Mouse (Mus musculus) cerebellum, postnatal 36 days (tissue): ENCODE results near the gene Avpr2.

Experiments used
- DNase-seq, 2 experiments: peaks; one replicate each; pipeline ENCODE4 v3.0.0; 2021 to 2022; ENCODE audit warnings: mixed read lengths in 2 of 2

The Avpr2 gene

DNA sequence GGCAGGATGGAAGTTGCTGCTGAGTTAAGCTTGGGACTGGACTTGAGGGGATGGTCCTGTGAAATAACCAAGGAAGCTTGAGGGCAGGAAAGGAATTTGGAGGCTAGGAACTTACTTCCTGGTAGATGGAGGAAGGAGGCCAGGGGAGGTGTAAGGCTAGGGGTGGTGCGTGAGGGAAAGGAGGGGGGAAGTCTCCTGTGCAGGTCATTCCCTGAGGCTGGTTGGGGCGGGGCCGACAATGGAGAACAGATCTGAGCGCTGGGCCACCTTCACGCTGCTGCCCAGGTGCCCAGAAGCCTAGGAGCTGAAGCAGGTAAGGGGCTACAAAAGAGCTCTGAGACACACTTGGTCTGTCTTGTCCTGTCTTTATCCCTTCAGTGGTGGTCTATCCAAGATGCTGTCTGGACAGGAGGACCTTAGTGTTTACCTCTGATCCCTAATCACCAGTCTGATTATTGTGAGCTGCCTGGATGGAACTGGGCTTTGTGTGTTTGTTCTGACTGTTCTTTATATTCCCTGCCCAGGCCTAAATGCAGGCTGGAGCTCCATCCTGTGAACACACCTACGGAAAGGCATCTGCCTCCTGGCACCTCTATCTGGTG lies at the start of gene Avpr2:
Gene Avpr2 (plus strand): TSS at position 552 of the 602 bp plus-strand sequence.
- no peak for DNase-seq

DNA sequence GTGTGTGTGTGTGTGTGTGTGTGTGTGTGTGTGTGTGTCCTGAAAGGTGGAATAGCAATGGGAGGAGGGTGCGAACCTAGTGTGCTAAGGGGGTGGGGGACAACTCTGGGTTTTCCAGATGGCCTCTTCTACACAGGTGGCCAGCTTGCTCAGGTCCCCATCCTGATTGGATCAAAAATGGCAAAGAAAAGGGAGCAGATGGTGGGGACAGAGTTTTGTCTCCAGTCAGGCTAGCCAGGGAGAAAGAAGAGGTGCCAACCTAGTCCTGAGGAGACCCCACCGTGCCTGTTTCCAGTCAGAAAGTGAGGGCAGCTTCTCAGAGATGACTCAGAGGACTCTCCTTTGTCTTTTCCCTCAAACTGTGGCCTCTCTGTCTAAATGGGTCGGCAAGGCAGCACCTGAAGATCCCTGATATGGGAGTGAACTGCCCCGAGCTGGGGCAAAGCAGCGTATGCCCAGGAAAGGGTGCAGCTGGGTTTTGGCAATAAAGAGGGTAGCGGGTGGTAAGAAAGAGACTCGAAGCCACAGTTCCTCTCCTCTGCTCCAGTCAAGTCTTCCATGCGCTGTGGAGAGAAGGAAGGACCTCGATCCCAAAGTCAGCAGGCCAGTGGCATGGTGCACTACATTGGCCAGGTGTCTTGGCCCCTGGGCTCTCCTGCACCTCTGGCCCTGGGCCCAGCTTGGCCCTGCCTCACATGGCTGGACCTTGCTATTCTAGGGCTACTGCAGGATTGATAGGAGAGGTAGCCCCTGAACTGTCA lies 37.4 kb upstream of the Avpr2 start:
- DNase-seq = peak; percentile 45 to 47

DNA sequence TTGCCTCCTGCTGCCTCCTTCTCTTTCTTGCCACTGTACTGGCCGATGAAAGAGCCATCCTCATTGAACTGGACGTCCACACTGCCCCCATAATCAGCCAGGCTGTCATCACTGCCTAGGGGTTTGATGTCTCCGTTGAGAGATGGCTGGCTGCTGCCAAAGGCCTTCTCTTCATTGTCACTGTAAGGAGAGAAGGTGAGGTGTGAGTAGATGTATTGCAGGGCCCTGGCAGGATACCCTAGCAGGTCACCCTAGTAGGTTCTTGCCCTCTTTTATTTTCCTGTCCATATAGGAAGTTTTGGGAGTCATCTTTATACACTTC lies 36.9 kb upstream of the Avpr2 start:
- no peak for DNase-seq

DNA sequence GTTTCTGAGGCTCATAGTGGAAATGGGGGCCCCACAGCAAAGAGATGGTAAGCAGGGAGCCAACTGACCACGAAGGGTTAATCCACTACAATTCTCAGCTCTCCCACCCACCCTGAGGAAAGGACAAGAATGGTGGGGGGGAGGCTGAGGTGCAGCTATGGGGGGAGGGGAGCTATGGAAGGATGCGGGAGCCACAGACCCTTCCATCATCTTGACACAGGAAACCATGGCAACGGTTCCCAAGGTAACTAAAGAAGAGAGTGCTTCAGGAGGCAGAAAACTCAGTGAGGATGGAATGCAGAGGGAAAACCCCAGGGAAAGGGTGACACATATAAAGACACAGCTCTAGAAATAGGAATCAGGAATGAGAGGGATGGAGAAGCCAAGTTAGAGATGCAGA lies 27.2 kb upstream of the Avpr2 start:
- no peak for DNase-seq

DNA sequence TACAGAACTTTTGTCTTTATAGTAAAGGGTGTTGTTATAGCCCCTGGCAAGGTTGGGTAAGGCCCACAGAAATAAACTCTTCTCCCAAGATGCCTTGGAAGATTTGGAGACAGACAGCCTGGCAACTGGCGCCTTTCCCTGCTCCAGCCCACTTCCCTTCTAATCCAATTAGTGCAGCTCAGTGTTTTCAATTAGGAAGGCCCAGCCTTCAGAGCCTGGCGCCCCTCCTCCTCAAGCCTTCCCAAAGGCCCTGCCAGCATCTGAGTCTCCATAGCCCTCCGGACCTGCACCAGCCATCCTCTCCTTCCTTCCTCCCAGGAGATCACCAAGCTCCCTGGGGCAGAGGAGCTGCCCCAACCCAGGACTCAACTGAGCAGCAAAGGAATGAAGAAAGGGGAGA lies 24.6 kb upstream of the Avpr2 start:
- peak in 1 of 2 experiments; percentile 12 for DNase-seq

- no peak for DNase-seq
Observed at GRCm38 (mm10) chrX:73867852-73868251, 24.1 kb upstream of the Avpr2 start.

DNA sequence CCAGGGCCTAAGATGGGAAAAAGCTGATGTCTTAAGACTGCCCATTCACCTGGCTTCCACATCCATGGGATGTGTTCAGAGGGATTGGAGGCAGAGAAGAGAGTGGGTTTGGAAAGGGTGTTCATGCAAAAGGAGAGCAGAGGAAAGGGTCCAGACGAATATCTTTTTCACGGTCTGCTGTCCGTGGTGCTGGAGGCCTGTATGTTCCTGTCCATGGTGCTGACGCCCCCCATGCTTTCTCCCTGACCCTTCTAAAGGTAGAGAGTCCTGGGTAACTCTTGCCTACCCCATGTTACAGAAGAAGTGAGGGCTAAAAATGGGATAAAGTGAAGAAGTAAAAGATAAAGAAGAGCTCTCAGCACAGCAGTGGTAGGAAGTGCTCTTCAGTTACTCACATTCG lies 22.6 kb upstream of the Avpr2 start:
- DNase-seq = no peak

DNA sequence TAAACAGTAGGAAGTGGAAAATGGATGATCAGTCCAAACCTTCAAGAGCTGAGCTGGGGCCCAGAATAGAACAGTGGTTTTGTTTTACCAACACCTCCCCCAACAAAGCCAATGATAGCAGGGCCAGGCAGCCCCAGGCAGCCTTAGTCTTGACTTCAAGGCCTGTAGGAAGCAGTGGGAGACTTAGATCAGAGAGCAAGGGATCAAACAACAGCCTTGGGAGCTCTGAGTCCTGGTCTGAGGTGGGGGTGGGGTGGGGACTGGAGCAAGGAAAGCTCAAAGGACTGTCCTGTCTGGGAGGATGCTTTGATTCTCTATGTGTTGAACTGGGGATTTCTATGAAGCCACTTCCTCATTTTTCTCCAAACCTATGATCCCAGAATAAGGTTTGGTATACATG lies 20.4 kb upstream of the Avpr2 start:
- DNase-seq = no peak

DNA sequence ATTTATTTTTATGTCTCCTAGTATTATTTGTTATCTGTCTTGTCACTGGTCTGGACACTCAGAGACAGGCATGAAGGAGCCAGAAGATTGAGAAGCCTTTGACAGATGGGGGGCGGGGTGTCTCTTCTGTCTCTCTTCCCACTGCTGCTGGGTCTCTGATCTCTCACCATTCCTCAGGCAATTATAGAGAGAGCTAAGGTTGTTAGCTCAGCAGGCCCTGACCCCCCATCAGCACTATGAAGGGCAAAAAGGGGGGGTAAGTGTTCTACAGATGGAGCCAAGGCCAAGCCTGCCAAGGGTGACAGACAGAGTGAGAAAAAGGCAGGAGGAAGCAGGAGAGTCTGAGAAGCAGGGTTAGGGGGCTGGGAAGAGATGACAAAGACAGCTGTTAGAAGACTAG lies 19.9 kb upstream of the Avpr2 start:
- DNase-seq = peak in 1 of 2 experiments; percentile 23

GRCm38 (mm10) chrX:73875881-73876280 lies 16.0 kb upstream of the Avpr2 start:
- DNase-seq = no peak

DNA sequence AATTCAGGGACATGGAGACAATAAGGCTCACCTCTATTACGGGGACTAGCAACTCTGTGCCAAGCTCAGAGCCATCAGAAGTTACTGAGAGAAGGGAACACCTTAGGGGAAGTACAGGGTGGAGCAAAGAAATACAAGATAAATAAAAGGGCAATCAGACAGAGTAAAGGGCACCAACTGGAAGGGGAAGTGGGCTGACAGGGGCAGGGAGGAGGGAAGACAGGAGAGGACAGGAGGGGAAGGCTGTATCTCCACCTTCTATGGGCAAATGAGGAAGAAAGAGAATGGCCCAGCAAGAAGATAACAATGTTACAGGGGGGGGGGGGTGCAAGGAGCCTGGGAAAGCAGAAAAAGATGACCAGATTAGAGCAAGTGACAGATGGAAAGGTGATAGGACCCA lies 14.9 kb upstream of the Avpr2 start:
- no peak for DNase-seq

DNA sequence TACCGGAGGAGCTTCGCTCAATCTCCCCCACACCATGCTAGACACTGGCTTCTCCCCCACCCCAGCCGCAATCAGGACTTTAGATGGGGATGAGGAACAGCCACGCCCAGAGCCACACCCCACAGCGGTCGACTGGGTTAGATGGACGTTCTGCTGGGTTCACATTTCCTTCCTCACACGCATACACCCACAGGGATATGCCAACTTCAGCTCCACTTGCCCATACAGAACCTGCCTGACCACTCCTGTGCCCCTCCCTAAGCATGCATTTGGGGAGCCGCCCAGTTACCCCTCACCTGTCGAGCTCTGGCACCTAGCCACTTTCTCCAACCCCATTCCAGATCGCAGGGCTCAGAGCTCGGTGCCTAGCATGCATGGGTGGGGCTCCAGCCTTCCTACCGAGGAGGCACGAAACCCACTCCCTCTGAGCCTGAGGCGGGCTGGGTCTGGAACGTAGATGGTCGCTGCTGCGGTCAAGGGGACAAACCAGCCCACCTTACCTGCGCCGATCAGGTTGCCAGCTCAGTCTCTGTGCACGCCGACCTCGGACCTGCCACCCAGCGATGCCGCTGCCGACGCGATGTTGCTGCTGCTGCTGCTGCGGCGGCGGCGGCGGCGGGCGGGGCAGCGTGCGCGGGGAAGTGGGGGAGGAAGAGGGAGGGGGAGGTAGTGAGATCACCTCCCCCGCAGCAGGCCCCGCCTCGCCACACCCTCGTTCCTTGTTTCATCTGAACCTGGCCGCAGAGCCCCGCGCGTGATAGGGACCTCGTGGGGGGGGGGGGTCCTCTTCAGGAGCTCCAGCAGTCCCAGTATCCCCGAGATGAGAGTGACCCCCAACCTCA lies 11.5 kb upstream of the Avpr2 start:
- DNase-seq = peak; percentile 46 to 75

DNA sequence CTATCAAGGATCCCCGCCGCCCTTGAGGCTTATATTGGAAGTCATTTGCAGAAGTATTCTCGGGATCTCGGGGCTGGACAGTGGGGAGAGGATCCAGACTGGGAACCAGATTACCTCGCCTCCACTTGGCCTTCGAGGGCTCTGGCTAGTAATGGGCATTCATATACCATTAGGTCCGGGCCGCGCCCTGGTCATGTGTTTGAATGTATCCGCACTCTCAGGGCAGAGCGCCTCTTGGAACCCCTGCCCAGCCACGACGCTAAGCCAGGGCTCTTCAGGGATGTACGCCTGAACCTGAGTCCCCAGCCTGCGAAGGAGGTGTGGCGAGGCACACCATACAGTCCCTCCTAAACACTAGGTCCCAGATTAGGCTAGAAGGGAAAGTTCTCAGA lies 10.9 kb upstream of the Avpr2 start:
- DNase-seq = no peak

DNA sequence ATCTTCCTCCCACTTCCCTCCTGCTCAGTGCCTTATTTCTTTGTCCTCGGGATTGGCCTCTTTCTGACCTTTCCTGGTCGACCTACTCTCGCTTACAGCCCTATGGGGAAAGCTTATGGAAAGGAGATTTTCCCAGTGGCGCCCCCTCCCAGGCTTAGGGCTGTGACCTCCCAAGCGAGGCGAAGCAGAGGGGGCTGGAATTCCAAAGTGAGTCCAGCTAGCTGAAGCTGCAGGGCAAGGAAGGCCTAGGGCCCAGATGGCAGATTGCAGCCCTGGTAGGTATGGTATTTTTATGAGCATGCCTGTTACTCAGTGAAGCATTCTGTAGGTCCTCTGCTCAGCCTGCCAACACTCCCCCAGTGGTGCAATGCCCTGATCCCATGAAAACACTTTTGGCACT lies 10.4 kb upstream of the Avpr2 start:
- peak in 1 of 2 experiments; percentile 8 for DNase-seq

- DNase-seq = peak; percentile 53 to 67
Observed at GRCm38 (mm10) chrX:73892833-73893232, 931 bp downstream of the Avpr2 start.

DNA sequence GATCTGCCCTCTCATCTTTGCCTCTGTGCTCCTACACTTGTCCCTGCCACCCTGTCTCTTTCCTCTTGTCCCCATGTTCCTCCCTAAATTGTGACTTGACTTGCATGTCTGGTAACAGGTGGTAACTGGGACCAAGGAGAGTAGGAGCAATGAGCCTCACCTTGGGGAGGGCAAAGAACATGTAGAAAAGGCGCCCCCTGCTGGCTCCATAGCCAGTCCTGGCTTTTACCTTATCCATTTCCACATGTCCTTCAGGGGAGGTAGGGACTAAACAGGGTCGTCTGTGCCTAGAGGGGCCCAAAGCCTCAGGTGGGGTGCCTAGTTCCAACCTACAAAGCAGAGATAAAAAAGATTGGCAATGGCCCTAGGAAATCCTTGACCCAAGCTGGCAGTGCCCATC lies 3.8 kb downstream of the Avpr2 start, which contains the start of gene L1cam:
Gene L1cam (minus strand): TSS at position 387 of the 400 bp plus-strand sequence.
- DNase-seq = peak; percentile 68 to 76

DNA sequence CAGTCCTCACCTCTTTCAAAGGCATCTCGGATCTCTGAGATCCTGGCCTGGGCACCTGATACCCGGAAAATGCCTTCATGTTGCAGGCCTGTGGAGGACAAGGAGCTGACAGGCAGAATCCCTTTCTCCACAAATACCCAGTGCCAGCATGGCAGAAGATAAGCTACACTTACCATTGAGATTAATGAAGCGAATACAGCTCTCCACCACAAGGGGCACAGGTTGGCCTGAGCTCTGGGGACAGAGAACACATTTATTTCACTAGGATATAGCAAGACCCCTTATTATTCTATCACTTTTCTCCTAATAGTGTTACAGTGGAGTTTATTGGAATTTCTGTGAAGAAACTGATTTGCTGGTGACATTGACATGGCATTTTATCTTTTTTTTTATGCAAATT lies 6.1 kb downstream of the Avpr2 start:
- no peak for DNase-seq

DNA sequence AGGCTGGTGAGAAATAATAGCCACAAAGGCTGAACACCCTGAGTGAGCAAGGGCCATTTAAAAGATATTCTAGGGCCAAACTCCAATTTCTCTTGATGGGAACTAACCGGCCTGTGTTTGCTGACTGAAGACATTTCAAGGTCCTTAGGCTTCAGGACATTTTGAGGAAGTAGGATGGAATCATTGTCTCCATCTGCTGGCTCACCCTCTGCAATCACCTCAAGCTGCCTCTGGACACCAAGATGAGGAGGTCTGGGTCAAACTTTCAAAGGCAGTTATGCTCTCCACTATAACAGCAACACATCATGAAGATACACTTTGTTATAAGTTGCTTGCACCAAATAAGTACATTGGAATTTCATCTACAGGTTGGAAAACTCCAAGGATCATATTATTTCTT lies 18.1 kb downstream of the Avpr2 start:
- DNase-seq = no peak

DNA sequence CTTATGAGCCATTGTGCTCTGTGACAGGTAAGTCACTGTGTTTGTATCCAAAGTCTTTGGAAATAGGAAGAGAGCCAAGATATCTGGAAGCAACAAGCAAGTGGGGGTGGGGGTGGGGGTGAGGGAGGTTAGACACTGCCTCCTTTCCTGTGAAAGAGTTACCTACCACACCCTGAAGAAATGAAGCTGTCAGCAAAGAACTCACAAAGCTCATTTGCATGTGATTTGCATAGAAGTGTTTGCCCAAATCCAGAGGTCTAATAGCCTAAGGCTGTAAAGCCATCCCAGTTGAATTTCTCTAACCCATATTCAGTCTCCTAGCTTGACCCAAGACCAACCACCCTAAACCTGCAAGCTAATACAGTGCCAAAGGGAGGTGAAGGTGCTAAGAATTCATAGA lies 18.5 kb downstream of the Avpr2 start:
- DNase-seq = no peak

- no peak for DNase-seq
Observed at GRCm38 (mm10) chrX:73911156-73911555, 19.3 kb downstream of the Avpr2 start.

DNA sequence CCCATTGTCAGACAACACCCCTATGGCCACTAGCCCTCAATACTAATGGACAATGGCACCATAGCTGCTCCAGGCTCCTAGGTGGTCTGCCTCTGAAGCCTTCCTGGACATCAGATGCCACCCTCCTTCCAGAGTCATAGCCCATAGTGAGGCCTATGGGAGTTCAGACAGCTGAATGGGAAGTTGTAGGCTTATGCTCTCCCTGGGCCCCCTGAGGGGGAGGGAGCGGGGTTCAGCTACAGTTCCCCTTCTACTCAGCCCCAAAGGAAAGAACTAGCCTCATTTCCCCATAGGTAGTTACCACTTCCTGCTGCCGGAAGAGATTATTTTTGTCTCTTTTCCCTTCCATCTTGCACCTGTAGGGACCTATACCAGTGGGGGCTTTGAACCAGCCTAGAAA lies 19.7 kb downstream of the Avpr2 start:
- no peak for DNase-seq

DNA sequence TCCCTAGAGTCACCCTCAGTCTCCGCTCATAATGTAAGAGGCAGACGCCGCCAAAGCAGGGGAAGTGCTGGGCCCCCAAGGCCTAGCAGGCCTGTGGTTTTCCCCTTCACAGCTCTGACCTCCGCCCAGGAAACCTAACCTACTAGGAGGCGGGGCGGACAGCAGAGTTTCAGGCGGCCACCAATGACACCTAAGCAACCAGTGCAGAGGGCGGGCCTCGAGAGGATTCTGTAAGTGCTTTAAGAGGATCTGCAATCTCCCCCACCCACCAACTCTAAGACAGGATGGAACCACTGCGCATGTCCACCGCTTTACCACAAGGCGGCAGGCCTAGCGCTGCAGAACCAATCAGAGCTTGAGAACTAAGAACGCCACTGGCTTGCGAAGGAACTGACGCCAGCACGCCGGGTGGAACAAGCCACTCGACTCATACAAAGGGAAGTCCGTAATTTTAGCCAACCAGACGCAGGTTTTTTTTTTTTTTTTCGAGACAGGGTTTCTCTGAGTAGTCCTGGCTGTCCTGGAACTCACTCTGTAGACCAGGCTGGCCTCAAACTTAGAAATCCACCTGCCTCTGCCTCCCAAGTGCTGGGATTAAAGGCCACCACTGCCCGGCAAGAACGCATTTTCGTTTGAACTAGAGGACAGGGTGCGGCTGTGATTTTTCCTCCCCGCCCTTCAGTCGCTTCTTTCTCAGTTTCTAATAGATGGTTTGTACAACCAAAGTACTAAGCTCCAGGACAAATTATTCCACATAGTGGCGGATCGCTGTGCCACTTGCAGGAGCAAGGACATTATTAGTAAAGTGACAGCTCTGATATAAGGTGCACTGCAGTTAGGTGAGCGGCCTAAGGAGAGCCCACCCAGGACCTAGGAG lies 23.2 kb downstream of the Avpr2 start:
- peak; percentile 83 to 88 for DNase-seq

GRCm38 (mm10) chrX:73916945-73917344 lies 25.0 kb downstream of the Avpr2 start:
- DNase-seq = no peak
